Mouse (Mus musculus): ENCODE results near the gene Mgp. TPM values are rescaled to one million over a fixed set of nuclear protein-coding genes. Genes with fewer than 3 reads are reported as not detected.

Gene Mgp
- polyA plus RNA-seq (2015; fragmentation: Nextera tagmentation; extraction: Ambion mirVana), result 28.4 and 40.1 TPM in 2 replicates

DNA sequence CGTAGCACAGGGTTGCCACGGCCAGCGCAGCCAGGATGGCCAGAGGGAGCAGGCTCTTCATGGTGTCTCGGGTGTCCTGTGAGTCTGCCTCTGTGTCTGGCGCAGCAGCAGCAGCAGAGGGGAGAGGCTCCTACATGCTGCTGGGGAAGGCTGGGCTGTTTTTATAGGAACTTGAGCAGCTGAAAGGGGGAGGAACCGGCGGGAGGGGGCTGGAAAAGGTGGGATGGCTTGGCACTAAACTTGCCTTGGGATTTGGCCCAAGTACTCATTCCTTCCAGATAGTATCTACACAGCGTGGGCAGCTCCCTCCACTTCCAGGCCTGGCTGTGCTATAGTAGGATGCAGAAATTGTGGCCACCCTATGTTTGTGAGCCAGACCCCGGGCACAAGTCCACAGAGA lies at the start of gene Mgp:
TSS of gene Mgp (minus strand) at position 154 of the 400 bp plus-strand sequence.
- WGBS, result 65% methylated on average over 9 of the region's 9 CpGs
- H3K4me1 ChIP-seq, result peaks cover 9% of the 10 kb centered on the region; the same call in 1 of the 2 replicates
- no peaks in the 10 kb centered on the region for H3K36me3 ChIP-seq
- 0 out of 2 replicates have a peak within 1 kb of the TSS, but pooled peaks have one; percentile 3 for H3K4me3 ChIP-seq (replicated peaks)
- no peak within 1 kb of the TSS for H3K27ac ChIP-seq (replicated peaks)
- no peaks in the 10 kb centered on the region for H3K9me3 ChIP-seq (replicated peaks)
- no peaks in the 10 kb centered on the region for H3K27me3 ChIP-seq (replicated peaks)
- ATAC-seq (ENCODE audit: low FRiP score), result no peak
- no peak within 1 kb of the TSS for H3K9ac ChIP-seq (replicated peaks)
- H3K4me2 ChIP-seq, result peak within 1 kb of the TSS; percentile 20

DNA sequence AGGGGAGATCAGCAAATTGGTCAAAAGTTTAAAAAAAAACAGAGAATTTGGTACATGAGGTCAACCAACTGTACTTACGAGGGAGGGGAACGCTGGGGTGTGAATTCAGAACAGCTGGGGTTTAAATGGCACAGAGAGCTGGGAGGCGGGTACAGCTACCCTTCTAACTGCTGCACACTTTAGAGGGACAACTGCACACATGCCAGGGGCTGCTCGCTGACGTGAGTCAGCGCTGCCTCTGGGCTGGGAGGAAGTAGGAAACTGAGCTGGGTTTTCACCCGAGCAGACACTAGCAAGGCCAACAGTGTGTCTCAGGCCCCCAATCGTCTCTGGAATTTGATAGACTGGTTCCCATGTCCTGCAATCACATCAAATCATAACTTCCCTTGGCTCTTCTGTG lies 49.4 kb upstream of the Mgp start:
- WGBS, result 75% methylated on average over 8 of the region's 8 CpGs
- ATAC-seq (ENCODE audit: low FRiP score), result no peak
- no peaks in the 10 kb centered on the region; the same call in 1 of the 2 replicates for H3K27me3 ChIP-seq (replicated peaks)
- H3K27ac ChIP-seq (replicated peaks), result no peak overlapping the region
- no peak overlapping the region for H3K4me2 ChIP-seq
- no peaks in the 10 kb centered on the region for H3K4me1 ChIP-seq
- H3K36me3 ChIP-seq, result no peaks in the 10 kb centered on the region
- H3K9me3 ChIP-seq (replicated peaks), result no peaks in the 10 kb centered on the region
- H3K4me3 ChIP-seq (replicated peaks), result no peak overlapping the region
- no peak overlapping the region for H3K9ac ChIP-seq (replicated peaks)

DNA sequence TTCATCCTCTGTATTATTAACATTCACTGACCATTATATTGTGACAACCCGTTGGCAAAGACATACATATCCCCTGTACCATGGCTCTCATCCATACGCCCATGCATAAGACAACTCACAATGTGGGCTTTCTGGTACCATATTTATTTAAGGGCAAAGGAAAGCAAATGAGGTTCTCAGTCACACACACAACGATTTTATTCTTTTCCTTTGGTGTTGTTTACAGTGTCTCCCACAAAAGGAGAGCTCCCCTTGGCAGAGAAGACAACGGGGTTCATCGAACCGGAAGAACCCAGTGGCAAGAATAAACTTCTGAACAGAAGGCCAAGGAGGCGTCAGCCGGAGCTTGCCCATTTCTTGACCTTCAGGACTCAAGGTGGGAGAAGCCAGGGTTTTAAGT lies 47.9 kb upstream of the Mgp start, which contains the start of gene Pde6h:
TSS of gene Pde6h (plus strand) at position 301 of the 400 bp plus-strand sequence.
- no peaks in the 10 kb centered on the region for H3K36me3 ChIP-seq
- 87% methylated on average over 8 of the region's 8 CpGs for WGBS
- no peaks in the 10 kb centered on the region; the same call in 1 of the 2 replicates for H3K27me3 ChIP-seq (replicated peaks)
- no peak within 1 kb of the TSS for H3K27ac ChIP-seq (replicated peaks)
- no peak within 1 kb of the TSS for H3K9ac ChIP-seq (replicated peaks)
- no peak within 1 kb of the TSS for H3K4me3 ChIP-seq (replicated peaks)
- H3K9me3 ChIP-seq (replicated peaks), result no peaks in the 10 kb centered on the region
- no peak within 1 kb of the TSS for H3K4me2 ChIP-seq
- no peaks in the 10 kb centered on the region for H3K4me1 ChIP-seq
- ATAC-seq (ENCODE audit: low FRiP score), result no peak

DNA sequence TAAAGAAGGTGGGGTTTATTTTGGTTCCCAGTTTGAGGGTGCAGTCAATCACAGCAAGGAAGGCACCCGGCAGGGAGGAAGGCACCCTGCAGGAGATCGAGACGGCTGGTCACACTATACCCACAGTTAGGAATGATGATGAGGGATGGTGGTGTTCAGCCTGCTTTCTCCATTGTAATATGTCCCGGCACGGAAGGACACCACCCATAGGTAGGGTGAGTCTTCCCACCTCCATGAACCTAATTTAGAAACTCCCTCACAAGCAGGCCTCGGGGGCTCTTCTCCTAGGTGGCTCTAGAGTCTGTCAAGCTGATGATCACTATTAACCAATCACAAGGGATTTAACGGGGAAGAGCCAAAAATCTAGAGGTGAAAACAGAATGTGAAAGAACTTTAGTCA lies 47.2 kb upstream of the Mgp start:
- Histone ChIP-seq H3K27ac (replicated peaks) (no peak overlapping the region), H3K9me3 (replicated peaks) (no peaks in the 10 kb centered on the region), H3K36me3 (no peaks in the 10 kb centered on the region), H3K4me3 (replicated peaks) (no peak overlapping the region), H3K4me1 (no peaks in the 10 kb centered on the region), H3K9ac (replicated peaks) (no peak overlapping the region), H3K4me2 (no peak overlapping the region), H3K27me3 (replicated peaks) (no peaks in the 10 kb centered on the region; the same call in 1 of the 2 replicates)
- no peak for ATAC-seq (ENCODE audit: low FRiP score)
- WGBS, result 90% methylated on average over 7 of the region's 7 CpGs

DNA sequence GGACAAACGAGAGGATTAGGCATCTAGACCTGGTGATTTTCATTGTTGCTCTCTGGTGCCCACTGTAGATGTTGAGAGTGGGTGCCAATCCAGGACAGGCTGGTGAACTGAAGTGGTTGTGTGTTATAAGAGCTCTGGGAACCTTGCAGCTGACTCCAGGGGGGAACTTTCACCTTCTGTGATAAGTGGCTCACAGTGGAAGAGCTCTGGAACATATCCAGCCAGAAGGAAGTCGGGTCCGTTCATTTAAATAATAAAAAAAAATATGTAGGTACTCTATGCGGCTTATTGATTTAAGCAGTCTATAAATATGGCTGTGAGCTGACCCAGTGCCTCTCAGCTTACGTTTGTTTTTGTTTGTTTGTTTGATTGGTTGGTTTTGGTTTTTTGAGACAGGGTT lies 46.5 kb upstream of the Mgp start, which contains the start of gene Erp27:
TSS of gene Erp27 (minus strand) at position 101 of the 400 bp plus-strand sequence.
- ATAC-seq (ENCODE audit: low FRiP score), result no peak
- Histone ChIP-seq H3K4me3 (replicated peaks) (no peak within 1 kb of the TSS), H3K4me1 (no peaks in the 10 kb centered on the region), H3K9me3 (replicated peaks) (no peaks in the 10 kb centered on the region), H3K27me3 (replicated peaks) (no peaks in the 10 kb centered on the region; the same call in 1 of the 2 replicates), H3K27ac (replicated peaks) (no peak within 1 kb of the TSS), H3K9ac (replicated peaks) (no peak within 1 kb of the TSS), H3K4me2 (no peak within 1 kb of the TSS), H3K36me3 (no peaks in the 10 kb centered on the region)
- 74% methylated on average over 5 of the region's 5 CpGs for WGBS

DNA sequence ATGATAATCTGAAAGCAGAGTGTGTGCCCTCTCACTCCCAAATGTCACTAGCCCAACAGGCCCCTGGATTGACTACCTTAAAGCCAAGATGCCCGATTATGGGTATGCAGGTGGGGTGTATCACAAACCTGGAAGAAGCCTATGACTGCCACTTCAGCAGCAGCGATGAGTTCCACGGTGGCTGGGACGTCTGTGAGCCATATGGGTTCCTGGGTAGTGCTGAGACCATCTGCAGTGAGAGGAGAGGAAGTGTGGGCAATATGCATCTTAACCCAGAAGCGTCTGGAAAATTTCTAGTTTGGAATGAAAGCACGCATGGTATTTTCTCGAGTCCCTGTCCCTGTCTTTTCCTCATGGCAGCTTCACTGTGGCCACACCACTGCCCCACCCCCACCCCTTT lies 46.0 kb upstream of the Mgp start:
- no peaks in the 10 kb centered on the region; the same call in 1 of the 2 replicates for H3K27me3 ChIP-seq (replicated peaks)
- no peak overlapping the region for H3K9ac ChIP-seq (replicated peaks)
- H3K4me1 ChIP-seq, result no peaks in the 10 kb centered on the region
- no peak overlapping the region for H3K27ac ChIP-seq (replicated peaks)
- H3K4me3 ChIP-seq (replicated peaks), result no peak overlapping the region
- WGBS, result 82% methylated on average over 7 of the region's 7 CpGs
- no peaks in the 10 kb centered on the region for H3K36me3 ChIP-seq
- no peak for ATAC-seq (ENCODE audit: low FRiP score)
- H3K9me3 ChIP-seq (replicated peaks), result no peaks in the 10 kb centered on the region
- H3K4me2 ChIP-seq, result no peak overlapping the region

DNA sequence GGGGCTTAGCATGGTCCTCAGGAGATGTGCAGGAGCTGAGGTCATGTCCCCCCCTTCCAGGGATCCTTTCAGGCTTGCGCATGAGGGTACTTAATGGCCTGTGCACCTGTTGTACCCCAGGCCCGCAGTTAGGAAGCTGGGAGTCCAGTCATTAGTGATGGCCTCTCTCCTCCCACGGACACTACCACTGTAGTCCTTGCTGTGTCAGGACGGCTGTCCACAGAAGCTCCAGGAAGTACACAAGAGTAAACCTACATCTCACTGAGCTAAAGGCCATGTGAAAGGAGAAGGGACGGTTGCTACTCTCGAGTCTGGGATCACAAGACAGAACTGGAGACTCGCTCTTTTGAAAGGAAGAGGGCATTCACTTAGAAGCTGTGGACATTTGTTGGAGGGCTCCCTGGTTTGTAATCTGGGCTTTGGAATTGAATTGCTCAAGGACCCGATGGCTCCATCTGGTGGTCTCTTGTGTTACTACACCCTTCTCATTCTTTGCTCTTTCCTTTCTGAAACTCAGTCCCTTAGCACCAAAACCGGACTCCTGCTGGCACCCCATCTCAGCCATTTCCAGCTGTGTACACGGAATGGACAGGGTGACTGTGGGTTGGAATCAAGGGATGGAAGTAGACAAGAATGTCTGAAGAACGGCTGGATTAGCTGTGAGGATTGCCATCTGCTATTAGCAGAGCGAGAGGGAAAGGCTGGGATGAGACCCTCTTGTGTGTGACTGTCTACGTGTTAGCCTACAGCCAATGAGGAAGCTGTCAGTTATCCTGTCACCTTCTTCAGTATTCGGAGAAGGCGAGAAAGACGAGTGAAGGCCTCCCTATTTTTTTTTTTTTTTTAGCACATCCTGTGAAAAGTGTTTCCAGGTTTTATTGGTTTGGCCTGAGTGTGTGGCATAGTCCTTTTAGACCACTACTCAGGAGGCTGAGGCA lies 45.0 kb upstream of the Mgp start:
- no peaks in the 10 kb centered on the region for H3K36me3 ChIP-seq
- no peaks in the 10 kb centered on the region; the same call in 1 of the 2 replicates for H3K27me3 ChIP-seq (replicated peaks)
- no peak overlapping the region for H3K4me3 ChIP-seq (replicated peaks)
- H3K9ac ChIP-seq (replicated peaks), result no peak overlapping the region
- H3K9me3 ChIP-seq (replicated peaks), result no peaks in the 10 kb centered on the region
- no peaks in the 10 kb centered on the region for H3K4me1 ChIP-seq
- H3K4me2 ChIP-seq, result no peak overlapping the region
- ATAC-seq (ENCODE audit: low FRiP score), result no peak
- no peak overlapping the region for H3K27ac ChIP-seq (replicated peaks)
- 43% methylated on average over 16 of the region's 16 CpGs for WGBS

DNA sequence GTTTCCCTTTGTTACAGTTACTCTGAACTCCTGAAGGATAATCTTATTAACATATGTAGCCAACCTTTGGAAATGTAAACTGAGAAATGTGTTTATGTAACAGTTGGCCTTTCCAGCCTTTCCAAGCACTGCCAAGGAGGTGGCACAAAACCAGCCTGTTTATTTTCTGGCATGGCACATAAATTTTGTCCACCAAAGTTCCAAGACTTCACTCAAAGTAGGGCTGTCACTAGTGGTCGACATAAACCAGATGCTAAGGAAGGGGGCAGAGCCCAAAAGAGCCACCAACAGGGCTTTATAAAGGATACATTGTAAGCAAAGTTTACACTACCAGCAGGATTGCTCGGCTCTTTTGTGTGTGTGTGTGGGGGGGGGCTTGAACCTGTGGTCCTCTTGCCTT lies 42.3 kb upstream of the Mgp start:
- no peak for ATAC-seq (ENCODE audit: low FRiP score)
- Histone ChIP-seq H3K4me2 (no peak overlapping the region), H3K36me3 (no peaks in the 10 kb centered on the region), H3K9me3 (replicated peaks) (no peaks in the 10 kb centered on the region), H3K4me1 (peaks cover 9% of the 10 kb centered on the region), H3K27me3 (replicated peaks) (no peaks in the 10 kb centered on the region; the same call in 1 of the 2 replicates), H3K9ac (replicated peaks) (no peak overlapping the region), H3K4me3 (replicated peaks) (no peak overlapping the region), H3K27ac (replicated peaks) (no peak overlapping the region)
- WGBS, result 0% methylated on average over 2 of the region's 2 CpGs

DNA sequence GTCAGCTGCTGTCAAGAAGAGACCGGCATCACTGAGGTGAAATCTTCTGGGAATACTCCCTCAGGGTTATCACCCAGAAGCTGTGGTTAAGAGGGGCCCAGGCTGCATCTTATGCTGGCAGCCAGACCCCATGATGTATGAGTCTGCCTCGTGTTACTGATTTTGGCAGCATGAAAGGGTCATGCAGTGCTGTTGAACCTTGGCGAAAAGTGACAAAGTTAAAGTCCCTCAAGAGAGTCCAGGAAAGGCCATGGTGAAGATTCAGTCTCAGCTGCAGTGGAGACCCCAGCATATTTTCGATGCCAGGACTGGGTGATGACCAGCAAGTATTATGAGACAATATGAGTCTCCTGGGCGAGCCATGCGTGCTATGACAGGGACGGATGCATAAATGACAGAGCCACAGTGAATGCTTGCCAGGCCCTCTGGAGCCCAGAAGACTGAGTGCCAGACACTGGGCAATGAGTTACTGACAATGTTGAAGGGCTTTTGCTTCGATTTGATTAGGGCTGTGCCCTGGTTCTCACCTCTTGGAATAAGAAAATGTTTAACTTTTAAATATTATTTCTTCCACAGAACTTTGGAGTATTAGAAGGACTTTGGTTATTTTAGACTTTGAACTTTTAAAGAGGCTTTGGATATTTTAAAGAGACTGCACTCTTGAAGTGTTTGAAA lies 40.2 kb upstream of the Mgp start:
- 87% methylated on average over 8 of the region's 8 CpGs for WGBS
- Histone ChIP-seq H3K36me3 (no peaks in the 10 kb centered on the region), H3K27ac (replicated peaks) (no peak overlapping the region), H3K4me1 (peaks cover 9% of the 10 kb centered on the region), H3K9ac (replicated peaks) (no peak overlapping the region), H3K27me3 (replicated peaks) (no peaks in the 10 kb centered on the region), H3K4me2 (no peak overlapping the region), H3K4me3 (replicated peaks) (no peak overlapping the region), H3K9me3 (replicated peaks) (no peaks in the 10 kb centered on the region)
- ATAC-seq (ENCODE audit: low FRiP score), result no peak

DNA sequence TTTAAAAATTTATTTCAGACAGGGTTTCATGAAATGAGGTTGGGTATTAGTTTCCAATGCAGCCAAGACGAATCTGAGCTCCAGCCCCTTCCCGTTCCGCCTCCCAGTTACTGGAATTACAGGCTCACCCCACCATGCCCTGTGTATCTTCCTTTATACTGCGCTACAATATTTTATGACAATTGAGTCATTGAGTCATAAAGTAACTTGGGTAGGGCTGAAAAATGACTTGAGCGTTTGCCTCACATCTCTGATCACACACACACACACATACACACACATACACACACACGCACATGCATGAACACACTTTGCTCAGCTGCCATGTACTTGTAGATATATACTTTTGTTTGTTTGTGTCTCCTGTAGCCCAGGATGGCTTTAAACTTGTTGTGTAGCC lies 38.6 kb upstream of the Mgp start:
- Histone ChIP-seq H3K4me1 (peaks cover 16% of the 10 kb centered on the region), H3K36me3 (no peaks in the 10 kb centered on the region), H3K4me3 (replicated peaks) (no peak overlapping the region), H3K4me2 (no peak overlapping the region), H3K27me3 (replicated peaks) (no peaks in the 10 kb centered on the region), H3K27ac (replicated peaks) (no peak overlapping the region), H3K9ac (replicated peaks) (no peak overlapping the region), H3K9me3 (replicated peaks) (no peaks in the 10 kb centered on the region)
- 92% methylated on average over 6 of the region's 6 CpGs for WGBS
- ATAC-seq (ENCODE audit: low FRiP score), result no peak

DNA sequence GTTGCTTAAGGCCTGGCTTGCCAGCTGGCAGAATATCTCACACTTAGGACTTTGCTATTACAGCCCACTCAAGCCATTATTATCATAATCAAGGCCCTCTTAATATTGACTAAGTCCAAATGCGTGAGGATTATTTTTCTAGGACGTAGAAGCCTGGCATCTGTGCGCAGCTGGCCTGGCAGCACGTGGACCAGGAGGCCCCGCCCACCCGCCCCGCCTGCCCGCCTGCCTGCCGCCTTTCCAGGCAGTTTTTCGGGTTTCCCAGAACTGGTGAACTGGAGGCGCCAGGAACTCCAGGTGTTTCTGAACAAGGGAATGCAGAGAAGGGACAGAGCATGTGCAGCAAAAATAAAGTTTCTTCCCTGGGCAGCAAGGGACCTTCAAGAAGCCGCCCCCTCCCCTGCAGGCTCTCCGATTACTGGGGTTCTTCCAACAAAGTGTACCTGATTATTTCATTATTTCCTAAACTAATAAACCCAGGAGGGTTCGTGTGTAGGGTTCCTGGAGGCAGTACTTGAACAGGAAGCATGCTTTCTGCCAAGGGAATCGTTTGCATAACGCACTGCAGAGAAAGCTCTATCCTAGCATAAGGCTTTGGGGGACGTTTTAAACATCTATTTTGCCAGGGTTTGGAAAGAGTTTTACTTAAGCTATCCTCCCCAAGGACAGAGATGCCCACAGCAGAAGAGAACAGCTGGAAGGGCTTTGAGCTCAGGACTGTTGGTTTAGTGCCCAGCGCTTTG lies 37.9 kb upstream of the Mgp start:
- no peaks in the 10 kb centered on the region for H3K36me3 ChIP-seq
- H3K9ac ChIP-seq (replicated peaks), result peak overlapping the region; percentile 14; the same call in 1 of the 2 replicates
- H3K9me3 ChIP-seq (replicated peaks), result no peaks in the 10 kb centered on the region
- no peak overlapping the region for H3K27ac ChIP-seq (replicated peaks)
- ATAC-seq (ENCODE audit: low FRiP score), result peak; percentile 72
- no peaks in the 10 kb centered on the region for H3K27me3 ChIP-seq (replicated peaks)
- H3K4me2 ChIP-seq, result peak overlapping the region; percentile 56
- WGBS, result 13% methylated on average over 18 of the region's 18 CpGs
- H3K4me1 ChIP-seq, result peaks cover 16% of the 10 kb centered on the region
- peak overlapping the region; percentile 25 for H3K4me3 ChIP-seq (replicated peaks)
